ENCODE assay signal across 24 mouse cellular contexts in genomic region chr6:29704143-29704542, GRCm38 (mm10). TPM values are rescaled to one million over a fixed set of nuclear protein-coding genes. Genes with fewer than 3 reads are reported as not detected.
DNase-seq lines count a peak whose midpoint lies in the region; ATAC-seq lines count a peak whose summit lies in the region.
"Had no signal": no experiment of that assay in that cellular context is flagged by ENCODE, and none has a peak within 500 bp of the region (broad histone marks: within the 10 kb centered on the region; RNA-seq: fewer than 3 reads in every experiment).

No protein-coding gene starts in this region.

- no peaks in the 10 kb centered on the region for H3K9me3 ChIP-seq in erythroblast, embryonic 14.5 days (ENCODE audit: control insufficient read depth, low read length)
- H3K9me3 ChIP-seq in liver, embryonic 12.5 days (replicated peaks): no peaks in the 10 kb centered on the region
- H3K9me3 ChIP-seq in liver, embryonic 16.5 days (replicated peaks; ENCODE audit: control insufficient read depth, low read length): no peaks in the 10 kb centered on the region
- H3K9me3 ChIP-seq in midbrain, embryonic 13.5 days: no peaks in the 10 kb centered on the region
- H3K9me3 ChIP-seq: embryonic facial prominence, embryonic 12.5 days; forebrain, embryonic 13.5 days; G1E; heart, embryonic 12.5 days; hindbrain, embryonic 15.5 days had no signal

- peak overlapping the region; percentile 57 for H3K27ac ChIP-seq in liver, embryonic 12.5 days
- H3K27ac ChIP-seq in liver, embryonic 16.5 days (ENCODE audit: low read length): peak overlapping the region; percentile 65
- no peak overlapping the region for H3K27ac ChIP-seq in midbrain, embryonic 13.5 days
- H3K27ac ChIP-seq: embryonic facial prominence, embryonic 12.5 days; forebrain, embryonic 13.5 days; heart, adult 2 months; hindbrain, embryonic 15.5 days had no signal

- no peak for ATAC-seq in erythroblast, adult 5-6 weeks (replicated peaks; ENCODE audit: low FRiP score, poor library complexity, severe bottlenecking)
- no peak for ATAC-seq in liver, embryonic 12.5 days
- no peak for ATAC-seq in liver, embryonic 16.5 days (ENCODE audit: low read depth)
- ATAC-seq in midbrain, embryonic 13.5 days: no peak
- ATAC-seq: activated CD4-positive, CD25-positive, alpha-beta regulatory T cell, adult 4 months; CD4-positive, CD25-positive, alpha-beta regulatory T cell, adult 4 months; forebrain, embryonic 13.5 days; forebrain, postnatal 0 days; Patski had no signal

- peaks cover 93% of the 10 kb centered on the region for H3K4me1 ChIP-seq in erythroblast, embryonic 14.5 days (ENCODE audit: control insufficient read depth)
- peaks cover 87% of the 10 kb centered on the region for H3K4me1 ChIP-seq in liver, embryonic 12.5 days
- peaks cover 58% of the 10 kb centered on the region for H3K4me1 ChIP-seq in liver, embryonic 16.5 days (ENCODE audit: control insufficient read depth, low read depth, low read length)
- H3K4me1 ChIP-seq in midbrain, embryonic 13.5 days (replicated peaks): peaks cover 22% of the 10 kb centered on the region

- H3K9ac ChIP-seq in liver, embryonic 12.5 days: peak overlapping the region; percentile 78
- peak overlapping the region; percentile 33; the same call in 1 of the 2 replicates for H3K9ac ChIP-seq in liver, embryonic 16.5 days (ENCODE audit: low read depth, low read length)
- no peak overlapping the region for H3K9ac ChIP-seq in midbrain, embryonic 13.5 days (replicated peaks)
- H3K9ac ChIP-seq: embryonic facial prominence, embryonic 12.5 days; forebrain, embryonic 13.5 days; forebrain, postnatal 0 days; heart, embryonic 12.5 days; hindbrain, embryonic 15.5 days had no signal

- peak overlapping the region; percentile 73 for H3K4me2 ChIP-seq in liver, embryonic 12.5 days
- peak overlapping the region; percentile 41 for H3K4me2 ChIP-seq in liver, embryonic 16.5 days (ENCODE audit: low read depth, low read length)
- no peak overlapping the region for H3K4me2 ChIP-seq in midbrain, embryonic 13.5 days (replicated peaks)
- H3K4me2 ChIP-seq: embryonic facial prominence, embryonic 12.5 days; forebrain, embryonic 13.5 days; heart, embryonic 12.5 days; hindbrain, embryonic 15.5 days had no signal

- no peaks in the 10 kb centered on the region for H3K27me3 ChIP-seq in erythroblast, embryonic 14.5 days (ENCODE audit: control insufficient read depth)
- H3K27me3 ChIP-seq in liver, embryonic 12.5 days (replicated peaks): no peaks in the 10 kb centered on the region
- H3K27me3 ChIP-seq in liver, embryonic 16.5 days (ENCODE audit: control insufficient read depth, insufficient read depth, low read depth, low read length): no peaks in the 10 kb centered on the region
- peaks cover 10% of the 10 kb centered on the region for H3K27me3 ChIP-seq in midbrain, embryonic 13.5 days
- H3K27me3 ChIP-seq: embryonic facial prominence, embryonic 12.5 days; forebrain, embryonic 13.5 days; heart, embryonic 12.5 days; hindbrain, embryonic 15.5 days; Patski had no signal

- DNase-seq in layer of hippocampus, postnatal 14 days (ENCODE audit: low spot score in 2 of 2): no peak
- DNase-seq in layer of hippocampus, postnatal 10 days (ENCODE audit: low spot score in 2 of 2): no peak
- DNase-seq: adrenal gland, postnatal 14 days; B cell, adult 2 months; cerebellum, adult 11-12 months; cerebellum, adult 9-10 months; cerebellum, postnatal 25 days; forebrain, postnatal 0 days; gastrocnemius, postnatal 14 days; heart, adult 2 months; heart, postnatal 36 days had no signal

- H3K4me3 ChIP-seq in erythroblast, embryonic 14.5 days (replicated peaks): peak overlapping the region; percentile 29
- H3K4me3 ChIP-seq in liver, embryonic 12.5 days: no peak overlapping the region
- H3K4me3 ChIP-seq in liver, embryonic 16.5 days (ENCODE audit: low read depth, low read length): peak overlapping the region; percentile 17; the same call in 1 of the 2 replicates
- no peak overlapping the region for H3K4me3 ChIP-seq in midbrain, embryonic 13.5 days (replicated peaks)
- H3K4me3 ChIP-seq: embryonic facial prominence, embryonic 12.5 days; forebrain, embryonic 13.5 days; heart, adult 2 months; heart, embryonic 12.5 days; hindbrain, embryonic 15.5 days had no signal

- H3K36me3 ChIP-seq in erythroblast, embryonic 14.5 days (ENCODE audit: control insufficient read depth): peaks cover 95% of the 10 kb centered on the region
- H3K36me3 ChIP-seq in liver, embryonic 12.5 days: peaks cover 85% of the 10 kb centered on the region
- peaks cover 28% of the 10 kb centered on the region for H3K36me3 ChIP-seq in liver, embryonic 16.5 days (ENCODE audit: control insufficient read depth, insufficient read depth)
- no peaks in the 10 kb centered on the region for H3K36me3 ChIP-seq in midbrain, embryonic 13.5 days
- H3K36me3 ChIP-seq: embryonic facial prominence, embryonic 12.5 days; heart, embryonic 12.5 days; hindbrain, embryonic 15.5 days had no signal

- 50% methylated on average over 5 of the region's 5 CpGs for WGBS in liver, embryonic 12.5 days (ENCODE audit: insufficient replicate concordance)
- WGBS in liver, embryonic 16.5 days (ENCODE audit: insufficient replicate concordance): 58% methylated on average over 5 of the region's 5 CpGs
- WGBS in midbrain, embryonic 13.5 days: 85% methylated on average over 5 of the region's 5 CpGs

RNA-seq across cellular contexts. Expression of gene Tspan33, which starts 10.1 kb away (rescaled TPM):
- polyA plus RNA-seq in erythroblast, embryonic 14.5 days (2012): 91.5 and 99.6 TPM in 2 replicates
- 246 and 272 TPM in 2 replicates for total RNA-seq in erythroblast, adult 5-6 weeks (2015; ENCODE audit: low replicate concordance)
- total RNA-seq in erythroblast, adult 5-6 weeks (2017; ENCODE audit: low replicate concordance): 487 and 489 TPM in 2 replicates
- polyA plus RNA-seq in liver, embryonic 12.5 days (2016; fragmentation: Nextera tagmentation; extraction: Ambion mirVana): 197 and 203 TPM in 2 replicates
- polyA plus RNA-seq in liver, embryonic 16.5 days (2015; fragmentation: Nextera tagmentation; extraction: Ambion mirVana): 110 and 156 TPM in 2 replicates
- polyA plus RNA-seq in midbrain, embryonic 13.5 days (2015; fragmentation: Nextera tagmentation; extraction: Ambion mirVana): 3.4 and 6.0 TPM in 2 replicates
- total RNA-seq in layer of hippocampus, postnatal 14 days (2021): 10 to 100 TPM; 28.8 to 29.9 TPM
- total RNA-seq in layer of hippocampus, postnatal 10 days (2021): 10 to 100 TPM; 22.0 to 23.0 TPM

RNA-seq across cellular contexts. Expression of gene Smo, which starts 31.2 kb away (rescaled TPM):
- polyA plus RNA-seq in erythroblast, embryonic 14.5 days (2012): 0.30 and 0.42 TPM in 2 replicates
- 3.3 and 4.0 TPM in 2 replicates for total RNA-seq in erythroblast, adult 5-6 weeks (2015; ENCODE audit: low replicate concordance)
- total RNA-seq in erythroblast, adult 5-6 weeks (2017; ENCODE audit: low replicate concordance): 0.60 and 2.6 TPM in 2 replicates
- 10.4 and 11.1 TPM in 2 replicates for polyA plus RNA-seq in liver, embryonic 12.5 days (2016; fragmentation: Nextera tagmentation; extraction: Ambion mirVana)
- 2.7 and 2.9 TPM in 2 replicates for polyA plus RNA-seq in liver, embryonic 16.5 days (2015; fragmentation: Nextera tagmentation; extraction: Ambion mirVana)
- 14.2 and 19.2 TPM in 2 replicates for polyA plus RNA-seq in midbrain, embryonic 13.5 days (2015; fragmentation: Nextera tagmentation; extraction: Ambion mirVana)
- total RNA-seq in layer of hippocampus, postnatal 14 days (2021): 10 to 100 TPM; 12.9 to 14.4 TPM
- 10 to 100 TPM; 14.2 to 16.0 TPM for total RNA-seq in layer of hippocampus, postnatal 10 days (2021)

Comparison
In these comparisons a context has a peak if more than half of its experiments do, and no peak if none do; other contexts are left out.
1. H3K4me3 ChIP-seq: peak in erythroblast, embryonic 14.5 days (single experiment) and liver, embryonic 16.5 days (single experiment); none in liver, embryonic 12.5 days (single experiment) and midbrain, embryonic 13.5 days (single experiment).
2. RNA of gene Tspan33, which starts 10.1 kb away (polyA plus RNA-seq): 197 to 203 TPM in liver, embryonic 12.5 days, 110 to 156 TPM in liver, embryonic 16.5 days and 91.5 to 99.6 TPM in erythroblast, embryonic 14.5 days; 3.4 to 6.0 TPM in midbrain, embryonic 13.5 days; every median in the first group is over 10 times any median in the second.